Mouse (Mus musculus) intestine, embryonic 14.5 days (tissue): Measurements from ENCODE around the gene Casr. TPM values are rescaled to one million over a fixed set of nuclear protein-coding genes. Genes with fewer than 3 reads are reported as not detected.

Experiments
- ATAC-seq: fragments of 200-750 bp; cut with Nextera tagmentation; replicated peaks from 2 replicates; pipeline ENCODE4 v1.8.0; 2017; ENCODE audit warnings: low read depth, moderate number of reproducible peaks, moderate TSS enrichment, moderate library complexity; ENCODE audit not compliant: low FRiP score, low TSS enrichment
- DNase-seq: peaks from one replicate; pipeline ENCODE4 v3.0.0-alpha.2; 2018; ENCODE audit warnings: low spot score
- H3K27ac ChIP-seq: fragments of 300-500 bp; sonication (generic); 2 replicates; pipeline ENCODE4 v1.5.1; 2014; ENCODE audit warnings: low read depth, mild to moderate bottlenecking, control low read depth
- H3K27me3 ChIP-seq: fragments of 300-500 bp; sonication (generic); replicated peaks from 2 replicates; pipeline ENCODE4 v1.6.1; 2014; ENCODE audit warnings: low read length, control low read depth; ENCODE audit not compliant: control insufficient read depth, insufficient read depth
- H3K36me3 ChIP-seq: fragments of 300-500 bp; sonication (generic); 2 replicates; pipeline ENCODE4 v1.6.1; 2014; ENCODE audit warnings: low read length, control low read depth; ENCODE audit not compliant: control insufficient read depth, insufficient read depth
- H3K4me1 ChIP-seq: fragments of 300-500 bp; sonication (generic); replicated peaks from 2 replicates; pipeline ENCODE4 v1.6.1; 2014; ENCODE audit warnings: low read length, control low read depth, mixed read lengths; ENCODE audit not compliant: control insufficient read depth, insufficient read depth
- H3K4me2 ChIP-seq: fragments of 300-500 bp; sonication (generic); 2 replicates; pipeline ENCODE4 v1.6.1; 2014; ENCODE audit warnings: low read length
- H3K4me3 ChIP-seq: fragments of 300-500 bp; sonication (generic); 2 replicates; pipeline ENCODE4 v1.5.1; 2014; ENCODE audit warnings: low read depth, low read length, control low read depth, mixed read lengths
- H3K9ac ChIP-seq: fragments of 300-500 bp; sonication (generic); 2 replicates; pipeline ENCODE4 v1.6.1; 2014; ENCODE audit warnings: mild to moderate bottlenecking, low read length
- H3K9me3 ChIP-seq: fragments of 300-500 bp; sonication (generic); 2 replicates; pipeline ENCODE4 v1.6.1; 2016; ENCODE audit warnings: low read length, control low read depth; ENCODE audit not compliant: control insufficient read depth
- WGBS: fragments of 180-500 bp; shearing (Covaris S2); extraction: QIAGEN DNeasy Blood & Tissue Kit; methylation state at CpG from one replicate; pipeline ENCODE4 v1.1.7; 2014; 5-methylcytosine and 5-hydroxymethylcytosine counted together
- polyA plus RNA-seq: library from polyadenylated mRNA; unstranded; fragments of >200 nt; fragmentation: Nextera tagmentation; extraction: Ambion mirVana; gene quantifications from 2 replicates; pipeline ENCODE4 v1.2.1, GENCODE M21; 2014

Casr gene
- polyA plus RNA-seq, 1 experiment from 2014 or later, result 0.18 TPM

- no peak for ATAC-seq
- WGBS, result 8% methylated on average over 2 of the region's 2 CpGs
- no peaks in the 10 kb centered on the region for H3K9me3 ChIP-seq
These were observed 91.9 kb downstream of the Casr start for GRCm38 (mm10) chr16:36469955-36470478.

GRCm38 (mm10) chr16:36469367-36469766 lies 92.6 kb downstream of the Casr start:
- no peak overlapping the region for H3K4me3 ChIP-seq
- H3K27ac ChIP-seq, result no peak overlapping the region
- ATAC-seq (no peak), DNase-seq (no peak)
- H3K27me3 ChIP-seq, result no peaks in the 10 kb centered on the region
- WGBS, result 79% methylated on average over 9 of the region's 9 CpGs
- no peaks in the 10 kb centered on the region for H3K36me3 ChIP-seq
- H3K9ac ChIP-seq, result no peak overlapping the region
- H3K4me2 ChIP-seq, result no peak overlapping the region
- H3K9me3 ChIP-seq, result no peaks in the 10 kb centered on the region
- H3K4me1 ChIP-seq, result no peaks in the 10 kb centered on the region

More at GRCm38 (mm10) chr16:36469955-36470478, 91.9 kb downstream of the Casr start:
- no peaks in the 10 kb centered on the region for H3K36me3 ChIP-seq
- H3K4me3 ChIP-seq, result no peak overlapping the region
- no peaks in the 10 kb centered on the region for H3K27me3 ChIP-seq
- no peak overlapping the region for H3K9ac ChIP-seq
- DNase-seq, result no peak
- no peak overlapping the region for H3K4me2 ChIP-seq
- H3K4me1 ChIP-seq, result no peaks in the 10 kb centered on the region
- no peak overlapping the region for H3K27ac ChIP-seq

GRCm38 (mm10) chr16:36468862-36469261 lies 93.1 kb downstream of the Casr start:
- Histone ChIP-seq H3K36me3 (no peaks in the 10 kb centered on the region), H3K9me3 (no peaks in the 10 kb centered on the region), H3K4me2 (no peak overlapping the region), H3K4me1 (no peaks in the 10 kb centered on the region), H3K9ac (no peak overlapping the region), H3K27me3 (no peaks in the 10 kb centered on the region), H3K27ac (no peak overlapping the region), H3K4me3 (no peak overlapping the region)
- ATAC-seq (no peak), DNase-seq (no peak)
- 68% methylated on average over 4 of the region's 4 CpGs for WGBS

- H3K36me3 ChIP-seq, result no peaks in the 10 kb centered on the region
These were observed 94.0 kb downstream of the Casr start for GRCm38 (mm10) chr16:36467936-36468335.

GRCm38 (mm10) chr16:36465436-36465835 lies 96.5 kb downstream of the Casr start:
- Histone ChIP-seq H3K27me3 (no peaks in the 10 kb centered on the region), H3K4me3 (no peak overlapping the region), H3K4me1 (no peaks in the 10 kb centered on the region), H3K4me2 (no peak overlapping the region), H3K9me3 (no peaks in the 10 kb centered on the region), H3K36me3 (no peaks in the 10 kb centered on the region), H3K27ac (no peak overlapping the region), H3K9ac (no peak overlapping the region)
- DNase-seq, result no peak
- 79% methylated on average over 3 of the region's 3 CpGs for WGBS
- ATAC-seq, result no peak

More at GRCm38 (mm10) chr16:36467936-36468335, 94.0 kb downstream of the Casr start:
- H3K27me3 ChIP-seq, result no peaks in the 10 kb centered on the region
- no peaks in the 10 kb centered on the region for H3K4me1 ChIP-seq
- H3K4me2 ChIP-seq, result no peak overlapping the region
- H3K27ac ChIP-seq, result no peak overlapping the region
- ATAC-seq (no peak), DNase-seq (no peak)
- no peak overlapping the region for H3K4me3 ChIP-seq
- no peak overlapping the region for H3K9ac ChIP-seq
- no peaks in the 10 kb centered on the region for H3K9me3 ChIP-seq
- 71% methylated on average over 2 of the region's 2 CpGs for whole genome bisulfite sequencing

GRCm38 (mm10) chr16:36464076-36464475 lies 97.9 kb downstream of the Casr start:
- DNase-seq (no peak), ATAC-seq (no peak)
- Histone ChIP-seq H3K27ac (no peak overlapping the region), H3K9ac (no peak overlapping the region), H3K4me3 (no peak overlapping the region), H3K27me3 (no peaks in the 10 kb centered on the region), H3K4me1 (no peaks in the 10 kb centered on the region), H3K36me3 (no peaks in the 10 kb centered on the region), H3K4me2 (no peak overlapping the region), H3K9me3 (no peaks in the 10 kb centered on the region)
- 68% methylated on average over 4 of the region's 4 CpGs for WGBS

GRCm38 (mm10) chr16:36460426-36460825 lies 101.5 kb downstream of the Casr start:
- WGBS, result 42% methylated on average over 2 of the region's 2 CpGs
- Histone ChIP-seq H3K4me3 (no peak overlapping the region), H3K36me3 (no peaks in the 10 kb centered on the region), H3K4me2 (no peak overlapping the region), H3K27me3 (no peaks in the 10 kb centered on the region), H3K4me1 (no peaks in the 10 kb centered on the region), H3K9me3 (no peaks in the 10 kb centered on the region), H3K27ac (no peak overlapping the region), H3K9ac (no peak overlapping the region)
- DNase-seq (no peak), ATAC-seq (no peak)

- Histone ChIP-seq H3K4me3 (no peak within 1 kb of the TSS), H3K36me3 (no peaks in the 10 kb centered on the region), H3K9me3 (no peaks in the 10 kb centered on the region), H3K4me2 (no peak within 1 kb of the TSS), H3K4me1 (no peaks in the 10 kb centered on the region), H3K9ac (no peak within 1 kb of the TSS), H3K27ac (no peak within 1 kb of the TSS), H3K27me3 (no peaks in the 10 kb centered on the region)
- no peak for DNase-seq
- 80% methylated on average over 4 of the region's 4 CpGs for WGBS
- no peak for ATAC-seq
These were observed 106.6 kb downstream of the Casr start, which contains the start of gene Stfa3 for GRCm38 (mm10) chr16:36455342-36455802. Gene Stfa3, minus strand, starts transcription at chr16:36455392.
